Mouse (Mus musculus): Measurements from ENCODE around the gene Usp4. TPM values are rescaled to one million over a fixed set of nuclear protein-coding genes. Genes with fewer than 3 reads are reported as not detected.

Usp4 gene
- polyA plus RNA-seq (2014; fragmentation: Illumina TruSeq; extraction: RNeasy Lipid Tissue Mini Kit (QIAGEN cat#74804); ENCODE audit: low read depth, low replicate concordance) = 66.7 TPM

GRCm38 (mm10) chr9:108347540-108348289, at the start of gene Usp4:
Gene Usp4, plus strand, starts transcription at chr9:108347853.

GRCm38 (mm10) chr9:108305629-108306520, 41.8 kb upstream of the Usp4 start, which contains the start of the genes Rhoa and Tcta:
Gene Rhoa, plus strand, starts transcription at chr9:108306129.
Gene Tcta, minus strand, starts transcription at chr9:108306160.

DNA sequence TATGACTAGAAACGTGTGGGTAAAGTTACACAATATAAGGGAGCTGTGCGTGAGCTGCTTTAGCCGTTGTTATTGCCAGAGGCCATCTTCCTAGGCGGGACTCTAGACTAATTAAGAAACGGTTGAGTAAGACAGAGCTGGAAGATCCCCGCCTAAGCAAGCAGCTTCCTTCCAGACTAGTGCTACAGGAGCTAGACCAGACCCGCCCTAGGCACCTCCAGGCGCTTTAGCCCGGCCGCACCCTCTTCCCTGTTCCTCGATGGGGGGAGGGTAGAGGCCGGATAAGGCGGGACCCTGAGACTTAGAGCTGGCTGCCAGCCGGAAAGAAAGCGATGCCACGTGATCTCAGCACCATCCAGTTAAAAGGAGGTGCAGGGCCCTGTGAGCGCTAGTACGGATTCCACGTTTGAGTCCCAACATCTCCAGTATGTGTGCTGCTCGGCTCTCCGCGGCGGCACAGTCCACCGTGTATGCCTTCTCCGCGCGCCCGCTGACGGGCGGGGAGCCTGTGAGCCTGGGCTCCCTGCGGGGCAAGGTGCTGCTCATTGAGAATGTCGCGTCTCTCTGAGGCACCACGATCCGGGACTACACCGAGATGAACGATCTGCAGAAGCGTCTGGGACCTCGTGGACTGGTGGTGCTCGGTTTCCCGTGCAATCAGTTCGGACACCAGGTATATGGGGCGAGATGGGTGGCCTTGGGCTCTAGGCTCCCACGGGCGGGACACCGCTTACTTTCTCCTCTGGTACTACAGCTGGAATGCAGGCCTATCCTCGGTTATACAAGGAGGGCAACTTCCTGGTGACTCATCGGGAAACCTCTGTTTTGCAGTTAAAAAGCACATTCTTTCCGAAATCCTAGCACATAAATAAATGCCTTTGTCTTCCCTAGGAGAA, 8.5 kb upstream of the Usp4 start, which contains the start of gene Gpx1:
Gpx1 (plus strand) TSS at position 18 of the 896 bp plus-strand sequence.

DNA sequence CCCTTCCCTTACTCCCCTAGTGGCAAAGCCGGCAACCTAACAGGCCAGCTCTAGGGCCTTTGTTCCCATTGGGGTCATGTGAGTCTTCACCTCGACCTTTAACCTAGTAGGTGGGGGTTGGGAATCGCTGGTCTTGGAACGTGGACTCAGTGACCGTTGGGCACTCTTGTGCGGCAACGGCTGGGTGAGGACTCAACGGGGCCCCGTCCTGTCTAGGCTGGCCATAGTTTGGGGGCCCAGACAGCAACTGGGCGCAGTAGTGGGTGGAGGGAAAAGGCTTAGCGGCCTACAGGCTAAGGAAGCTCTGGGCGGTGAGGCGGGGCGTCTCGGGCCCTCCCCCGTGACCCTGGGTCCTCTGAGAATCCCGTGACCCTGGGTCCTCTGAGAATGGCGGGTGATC, 45.0 kb downstream of the Usp4 start, which contains the start of gene 1700102P08Rik:
1700102P08Rik (plus strand) TSS at position 130 of the 400 bp plus-strand sequence.

DNA sequence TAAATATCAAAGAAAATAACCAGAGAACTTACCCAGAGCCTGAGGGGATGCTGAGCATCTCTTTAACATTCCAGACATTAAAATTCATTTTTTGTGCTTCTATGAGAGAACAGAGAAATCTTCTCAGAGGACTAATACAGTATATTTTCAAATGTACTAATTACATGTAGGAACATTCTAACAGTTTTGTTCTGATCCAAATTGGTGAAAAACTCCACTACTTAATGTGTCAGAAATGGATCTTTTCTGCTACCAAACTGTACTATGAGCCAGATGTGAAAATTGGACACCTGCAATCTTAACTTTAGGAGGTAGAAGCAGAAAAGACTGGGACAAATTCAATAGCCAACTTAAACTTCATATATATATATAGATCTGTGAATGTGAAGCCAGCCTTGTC, 80.7 kb downstream of the Usp4 start, which contains the start of gene Ccdc36:
Ccdc36 (minus strand) TSS at position 101 of the 400 bp plus-strand sequence.

GRCm38 (mm10) chr9:108436182-108436581, 88.5 kb downstream of the Usp4 start, which contains the start of gene BC048562:
Gene BC048562, plus strand, starts transcription at chr9:108436482.

Other genes with a start within 250 kb of the Usp4 start
- 0.35 TPM for gene Bsn, start 157.5 kb upstream of the Usp4 start, polyA plus RNA-seq (2014; fragmentation: Illumina TruSeq; extraction: RNeasy Lipid Tissue Mini Kit (QIAGEN cat#74804); ENCODE audit: low read depth, low replicate concordance)
- 56.8 TPM for gene Dag1, start 83.9 kb upstream of the Usp4 start, polyA plus RNA-seq (2014; fragmentation: Illumina TruSeq; extraction: RNeasy Lipid Tissue Mini Kit (QIAGEN cat#74804); ENCODE audit: low read depth, low replicate concordance)
- gene Nicn1, start 57.4 kb upstream of the Usp4 start, polyA plus RNA-seq (2014; fragmentation: Illumina TruSeq; extraction: RNeasy Lipid Tissue Mini Kit (QIAGEN cat#74804); ENCODE audit: low read depth, low replicate concordance) = 27.2 TPM
- gene Amt, start 51.0 kb upstream of the Usp4 start, polyA plus RNA-seq (2014; fragmentation: Illumina TruSeq; extraction: RNeasy Lipid Tissue Mini Kit (QIAGEN cat#74804); ENCODE audit: low read depth, low replicate concordance) = 0.82 TPM
- gene Rhoa, start 41.7 kb upstream of the Usp4 start, polyA plus RNA-seq (2014; fragmentation: Illumina TruSeq; extraction: RNeasy Lipid Tissue Mini Kit (QIAGEN cat#74804); ENCODE audit: low read depth, low replicate concordance) = 620 TPM
- gene Tcta, start 41.7 kb upstream of the Usp4 start, polyA plus RNA-seq (2014; fragmentation: Illumina TruSeq; extraction: RNeasy Lipid Tissue Mini Kit (QIAGEN cat#74804); ENCODE audit: low read depth, low replicate concordance) = 17.1 TPM
- gene Gpx1, start 8.9 kb upstream of the Usp4 start, polyA plus RNA-seq (2014; fragmentation: Illumina TruSeq; extraction: RNeasy Lipid Tissue Mini Kit (QIAGEN cat#74804); ENCODE audit: low read depth, low replicate concordance) = 21.4 TPM
- gene 1700102P08Rik, start 45.0 kb downstream of the Usp4 start, polyA plus RNA-seq (2014; fragmentation: Illumina TruSeq; extraction: RNeasy Lipid Tissue Mini Kit (QIAGEN cat#74804); ENCODE audit: low read depth, low replicate concordance) = 1.2 TPM
- not detected for gene Ccdc36, start 80.6 kb downstream of the Usp4 start, polyA plus RNA-seq (2014; fragmentation: Illumina TruSeq; extraction: RNeasy Lipid Tissue Mini Kit (QIAGEN cat#74804); ENCODE audit: low read depth, low replicate concordance)
- not detected for gene BC048562, start 88.6 kb downstream of the Usp4 start, polyA plus RNA-seq (2014; fragmentation: Illumina TruSeq; extraction: RNeasy Lipid Tissue Mini Kit (QIAGEN cat#74804); ENCODE audit: low read depth, low replicate concordance)
- gene Ccdc71, start 112.7 kb downstream of the Usp4 start, polyA plus RNA-seq (2014; fragmentation: Illumina TruSeq; extraction: RNeasy Lipid Tissue Mini Kit (QIAGEN cat#74804); ENCODE audit: low read depth, low replicate concordance) = 6.2 TPM
- 1.5 TPM for gene Klhdc8b, start 113.7 kb downstream of the Usp4 start, polyA plus RNA-seq (2014; fragmentation: Illumina TruSeq; extraction: RNeasy Lipid Tissue Mini Kit (QIAGEN cat#74804); ENCODE audit: low read depth, low replicate concordance)
- gene Lamb2, start 131.9 kb downstream of the Usp4 start, polyA plus RNA-seq (2014; fragmentation: Illumina TruSeq; extraction: RNeasy Lipid Tissue Mini Kit (QIAGEN cat#74804); ENCODE audit: low read depth, low replicate concordance) = 6.8 TPM
- 18.4 TPM for gene Usp19, start 142.7 kb downstream of the Usp4 start, polyA plus RNA-seq (2014; fragmentation: Illumina TruSeq; extraction: RNeasy Lipid Tissue Mini Kit (QIAGEN cat#74804); ENCODE audit: low read depth, low replicate concordance)
- 95.6 TPM for gene Qars, start 159.9 kb downstream of the Usp4 start, polyA plus RNA-seq (2014; fragmentation: Illumina TruSeq; extraction: RNeasy Lipid Tissue Mini Kit (QIAGEN cat#74804); ENCODE audit: low read depth, low replicate concordance)
- gene Qrich1, start 169.0 kb downstream of the Usp4 start, polyA plus RNA-seq (2014; fragmentation: Illumina TruSeq; extraction: RNeasy Lipid Tissue Mini Kit (QIAGEN cat#74804); ENCODE audit: low read depth, low replicate concordance) = 57.8 TPM
- gene Impdh2, start 212.4 kb downstream of the Usp4 start, polyA plus RNA-seq (2014; fragmentation: Illumina TruSeq; extraction: RNeasy Lipid Tissue Mini Kit (QIAGEN cat#74804); ENCODE audit: low read depth, low replicate concordance) = 26.3 TPM
- 4.5 TPM for gene Ndufaf3, start 219.6 kb downstream of the Usp4 start, polyA plus RNA-seq (2014; fragmentation: Illumina TruSeq; extraction: RNeasy Lipid Tissue Mini Kit (QIAGEN cat#74804); ENCODE audit: low read depth, low replicate concordance)
- 2.9 TPM for gene Dalrd3, start 222.0 kb downstream of the Usp4 start, polyA plus RNA-seq (2014; fragmentation: Illumina TruSeq; extraction: RNeasy Lipid Tissue Mini Kit (QIAGEN cat#74804); ENCODE audit: low read depth, low replicate concordance)
- 6.2 TPM for gene Wdr6, start 230.9 kb downstream of the Usp4 start, polyA plus RNA-seq (2014; fragmentation: Illumina TruSeq; extraction: RNeasy Lipid Tissue Mini Kit (QIAGEN cat#74804); ENCODE audit: low read depth, low replicate concordance)
- not detected for gene P4htm, start 249.8 kb downstream of the Usp4 start, polyA plus RNA-seq (2014; fragmentation: Illumina TruSeq; extraction: RNeasy Lipid Tissue Mini Kit (QIAGEN cat#74804); ENCODE audit: low read depth, low replicate concordance)